Mouse (Mus musculus) kidney, postnatal 0 days (tissue): Measurements from ENCODE around the gene Tmed9. TPM values are rescaled to one million over a fixed set of nuclear protein-coding genes. Genes with fewer than 3 reads are reported as not detected.

Experiments
- ATAC-seq: fragments of 200-750 bp; cut with Nextera tagmentation; replicated peaks from 2 replicates; pipeline ENCODE4 v1.8.0; 2017; ENCODE audit warnings: low read depth, moderate number of reproducible peaks, moderate TSS enrichment, moderate library complexity; ENCODE audit not compliant: low FRiP score
- DNase-seq: peaks from one replicate; pipeline ENCODE4 v3.0.0-alpha.2; 2016; ENCODE audit warnings: low spot score
- H3K27ac ChIP-seq: fragments of 300-500 bp; sonication (generic); 2 replicates; pipeline ENCODE4 v1.5.1; 2014; ENCODE audit warnings: mild to moderate bottlenecking
- H3K27me3 ChIP-seq: fragments of 300-500 bp; sonication (generic); 2 replicates; pipeline ENCODE4 v1.6.1; 2014; ENCODE audit warnings: low read length, mixed read lengths; ENCODE audit not compliant: insufficient read depth
- H3K36me3 ChIP-seq: fragments of 300-500 bp; sonication (generic); 2 replicates; pipeline ENCODE4 v1.6.1; 2014; ENCODE audit warnings: low read length, mixed read lengths; ENCODE audit not compliant: insufficient read depth
- H3K4me1 ChIP-seq: fragments of 300-500 bp; sonication (generic); replicated peaks from 2 replicates; pipeline ENCODE4 v1.6.1; 2014; ENCODE audit warnings: antibody characterized with exemption, low read length, mixed read lengths; ENCODE audit not compliant: insufficient read depth
- H3K4me2 ChIP-seq: fragments of 300-500 bp; sonication (generic); 2 replicates; pipeline ENCODE4 v1.6.1; 2014; ENCODE audit warnings: mild to moderate bottlenecking, low read length, moderate library complexity, mixed read lengths
- H3K4me3 ChIP-seq: fragments of 300-500 bp; sonication (generic); replicated peaks from 2 replicates; pipeline ENCODE4 v1.5.1; 2014; ENCODE audit warnings: low read depth, low read length
- H3K9ac ChIP-seq: fragments of 300-500 bp; sonication (generic); 2 replicates; pipeline ENCODE4 v1.6.1; 2014; ENCODE audit warnings: low read depth, low read length
- H3K9me3 ChIP-seq: fragments of 300-500 bp; sonication (generic); replicated peaks from 2 replicates; pipeline ENCODE4 v1.6.1; 2016; ENCODE audit warnings: low read length, inconsistent platforms, mixed read lengths
- CTCF ChIP-seq: IDR thresholded peaks from 2 replicates; pipeline ENCODE4 v1.5.1; 2016; ENCODE audit warnings: antibody characterized with exemption, low read depth, mild to moderate bottlenecking, moderate library complexity
- WGBS: fragments of 180-500 bp; shearing (Covaris S2); extraction: QIAGEN DNeasy Blood & Tissue Kit; methylation state at CpG from one replicate; pipeline ENCODE4 v1.1.7; 2014; 5-methylcytosine and 5-hydroxymethylcytosine counted together
- polyA plus RNA-seq: library from polyadenylated mRNA; unstranded; fragments of >200 nt; fragmentation: Nextera tagmentation; extraction: Ambion mirVana; gene quantifications from 2 replicates; pipeline ENCODE4 v1.2.1, GENCODE M21; 2015

Tmed9 gene
- 136 and 160 TPM in 2 replicates for polyA plus RNA-seq

GRCm38 (mm10) chr13:55573432-55573831 is at the start of gene Tmed9:
Gene Tmed9, plus strand, starts transcription at chr13:55573732.
- WGBS: 96% methylated on average over 2 of the region's 2 CpGs
- ATAC-seq: no peak
- no peak within 1 kb of the TSS for H3K9ac ChIP-seq
- H3K36me3 ChIP-seq: no peaks in the 10 kb centered on the region
- no peak within 1 kb of the TSS for H3K4me2 ChIP-seq
- H3K9me3 ChIP-seq: no peaks in the 10 kb centered on the region
- DNase-seq: no peak
- H3K4me3 ChIP-seq: no peak within 1 kb of the TSS
- TF ChIP-seq CTCF: no peak
- no peaks in the 10 kb centered on the region for H3K27me3 ChIP-seq
- peaks cover 12% of the 10 kb centered on the region for H3K4me1 ChIP-seq
- no peak within 1 kb of the TSS for H3K27ac ChIP-seq

GRCm38 (mm10) chr13:55523951-55524600 is 49.5 kb upstream of the Tmed9 start:
- H3K9ac ChIP-seq: no peak overlapping the region
- peaks cover 5% of the 10 kb centered on the region; the same call in 1 of the 2 replicates for H3K4me1 ChIP-seq
- no peaks in the 10 kb centered on the region for H3K27me3 ChIP-seq
- no peak overlapping the region for H3K27ac ChIP-seq
- DNase-seq (no peak), ATAC-seq (no peak)
- H3K4me3 ChIP-seq: no peak overlapping the region
- no peaks in the 10 kb centered on the region for H3K9me3 ChIP-seq
- TF ChIP-seq CTCF: no peak
- 86% methylated on average over 23 of the region's 23 CpGs for WGBS
- H3K36me3 ChIP-seq: no peaks in the 10 kb centered on the region
- H3K4me2 ChIP-seq: no peak overlapping the region

- Histone ChIP-seq H3K27ac (no peak overlapping the region), H3K9ac (no peak overlapping the region), H3K4me1 (peaks cover 5% of the 10 kb centered on the region; the same call in 1 of the 2 replicates), H3K9me3 (no peaks in the 10 kb centered on the region), H3K36me3 (peaks cover 14% of the 10 kb centered on the region; the same call in 1 of the 2 replicates), H3K4me2 (no peak overlapping the region), H3K4me3 (no peak overlapping the region), H3K27me3 (no peaks in the 10 kb centered on the region)
- no peak for ATAC-seq
- no peak for DNase-seq
- 73% methylated on average over 16 of the region's 16 CpGs for WGBS
- TF ChIP-seq CTCF: no peak
Observed at GRCm38 (mm10) chr13:55525733-55526553, 47.6 kb upstream of the Tmed9 start.

- 71% methylated on average over 16 of the region's 16 CpGs for WGBS
- ATAC-seq: no peak; the same call in 1 of the 2 replicates
- no peak for DNase-seq
- Histone ChIP-seq H3K4me3 (no peak overlapping the region), H3K9ac (no peak overlapping the region), H3K4me2 (no peak overlapping the region), H3K9me3 (no peaks in the 10 kb centered on the region), H3K4me1 (peaks cover 5% of the 10 kb centered on the region; the same call in 1 of the 2 replicates), H3K27ac (no peak overlapping the region), H3K36me3 (peaks cover 26% of the 10 kb centered on the region; the same call in 1 of the 2 replicates), H3K27me3 (no peaks in the 10 kb centered on the region)
- no peak for TF ChIP-seq CTCF
Observed at GRCm38 (mm10) chr13:55527212-55527611, 46.3 kb upstream of the Tmed9 start.

GRCm38 (mm10) chr13:55527834-55528772 is 45.4 kb upstream of the Tmed9 start:
- no peak for ATAC-seq
- H3K9me3 ChIP-seq: no peaks in the 10 kb centered on the region
- H3K4me3 ChIP-seq: no peak overlapping the region
- TF ChIP-seq CTCF: no peak
- no peak overlapping the region for H3K27ac ChIP-seq
- H3K4me2 ChIP-seq: no peak overlapping the region
- peaks cover 5% of the 10 kb centered on the region; the same call in 1 of the 2 replicates for H3K4me1 ChIP-seq
- no peaks in the 10 kb centered on the region for H3K27me3 ChIP-seq
- no peak for DNase-seq
- H3K36me3 ChIP-seq: peaks cover 26% of the 10 kb centered on the region; the same call in 1 of the 2 replicates
- WGBS: 79% methylated on average over 18 of the region's 18 CpGs
- no peak overlapping the region for H3K9ac ChIP-seq
